Mouse (Mus musculus): Measurements from ENCODE around the gene Smco3. TPM values are rescaled to one million over a fixed set of nuclear protein-coding genes. Genes with fewer than 3 reads are reported as not detected.

Gene Smco3
- total and polyA plus RNA-seq, 3 experiments: 0.38 TPM; not detected in 2

DNA sequence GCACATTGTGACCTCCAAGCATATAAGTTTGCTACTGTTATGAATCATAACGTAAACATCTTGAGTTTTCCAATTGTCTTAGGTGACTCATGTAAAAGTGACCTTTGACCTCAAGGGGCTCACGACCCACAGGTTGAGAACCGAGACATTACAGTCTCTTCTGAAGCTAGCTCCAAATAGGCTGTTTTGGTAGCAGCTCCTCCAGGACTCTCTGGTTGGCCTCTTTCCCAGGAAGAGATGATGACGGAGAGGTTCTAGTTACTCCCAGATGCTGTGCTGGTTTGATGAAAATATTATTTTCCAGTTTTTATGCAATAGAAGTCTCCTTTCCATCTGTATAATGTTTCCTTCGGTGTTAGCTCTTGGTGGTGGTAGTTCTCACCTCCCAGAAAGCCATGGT, 33.7 kb upstream of the Smco3 start:
- no peak for ATAC-seq (ENCODE audit: extremely low read depth, insufficient number of reproducible peaks, low FRiP score, poor library complexity, severe bottlenecking)

DNA sequence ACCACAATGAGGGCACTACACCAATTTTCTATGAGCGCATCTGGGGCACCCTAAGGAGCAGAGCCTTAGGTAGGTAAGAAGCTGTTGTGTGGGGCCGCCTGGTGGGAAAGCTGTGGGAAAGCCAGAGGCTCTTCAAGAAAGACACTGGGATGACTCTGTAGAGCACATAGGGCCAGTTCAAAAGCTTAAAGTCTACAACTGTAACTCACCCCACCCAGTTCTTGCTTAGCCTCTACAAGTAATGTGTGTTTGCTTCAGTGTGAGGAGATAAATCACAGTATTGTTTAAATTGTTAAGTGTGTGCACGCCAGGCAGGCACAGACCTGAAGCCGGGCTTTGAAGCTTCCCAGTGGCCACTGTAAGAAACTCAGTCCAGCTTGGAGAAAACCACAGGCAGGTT, 30.9 kb upstream of the Smco3 start:
- Histone ChIP-seq H3K9me3 (replicated peaks) (no peaks in the 10 kb centered on the region), H3K36me3 (replicated peaks) (no peaks in the 10 kb centered on the region), H3K27me3 (ENCODE audit: insufficient read depth, low read length) (peaks cover 18% of the 10 kb centered on the region), H3K4me1 (ENCODE audit: insufficient read depth, low read depth, low read length) (peaks cover 2% of the 10 kb centered on the region), H3K4me3 (ENCODE audit: low read depth, low read length) (no peak overlapping the region)
- DNase-seq (ENCODE audit: low spot score) (no peak), ATAC-seq (ENCODE audit: extremely low read depth, insufficient number of reproducible peaks, low FRiP score, poor library complexity, severe bottlenecking) (no peak)
- TF ChIP-seq TAL1 (conservative IDR thresholded peaks at IDR 0.05; ENCODE audit: low read depth, low read length) (no peak), CTCF (IDR thresholded peaks at IDR 0.05; ENCODE audit: low read depth, low read length) (no peak), GATA2 (IDR thresholded peaks at IDR 0.05; ENCODE audit: borderline replicate concordance, low read depth, low read length) (no peak), GATA1 (IDR thresholded peaks at IDR 0.05; ENCODE audit: borderline replicate concordance, low read length) (no peak), POLR2AphosphoS5 (IDR thresholded peaks at IDR 0.05; ENCODE audit: insufficient replicate concordance, low read depth, low read length) (no peak)

More for the DNA sequence above, 33.7 kb upstream of the Smco3 start:
- no peak for DNase-seq (ENCODE audit: low spot score)
- H3K27me3 ChIP-seq (ENCODE audit: insufficient read depth, low read length): peaks cover 22% of the 10 kb centered on the region
- H3K36me3 ChIP-seq (replicated peaks): no peaks in the 10 kb centered on the region
- H3K4me1 ChIP-seq (ENCODE audit: insufficient read depth, low read depth, low read length): no peaks in the 10 kb centered on the region
- TF ChIP-seq CTCF (IDR thresholded peaks at IDR 0.05; ENCODE audit: low read depth, low read length): no peak
- TF ChIP-seq GATA1 (IDR thresholded peaks at IDR 0.05; ENCODE audit: borderline replicate concordance, low read length): no peak
- no peak overlapping the region for H3K4me3 ChIP-seq (ENCODE audit: low read depth, low read length)
- H3K9me3 ChIP-seq (replicated peaks): no peaks in the 10 kb centered on the region

DNA sequence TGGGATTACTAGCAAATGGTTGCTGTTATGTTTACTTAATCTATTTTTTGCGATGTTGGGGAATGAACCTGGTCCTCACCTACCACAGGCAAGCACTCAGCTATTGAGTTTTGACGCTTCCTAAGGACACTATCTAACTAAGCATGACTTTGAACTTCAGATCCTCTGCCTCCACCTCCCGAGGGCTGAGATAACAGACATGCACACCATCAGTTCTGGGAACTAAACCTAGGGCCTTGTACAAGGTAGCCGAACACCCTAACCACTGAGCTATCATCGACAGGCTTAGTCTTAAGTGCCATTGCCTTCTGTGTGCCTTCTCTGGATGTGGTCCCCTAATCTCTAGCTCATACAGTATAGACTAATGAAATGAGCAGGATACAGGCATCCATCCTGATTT, 30.1 kb upstream of the Smco3 start:
- TF ChIP-seq TAL1 (conservative IDR thresholded peaks at IDR 0.05; ENCODE audit: low read depth, low read length) (no peak), GATA2 (IDR thresholded peaks at IDR 0.05; ENCODE audit: borderline replicate concordance, low read depth, low read length) (no peak), POLR2AphosphoS5 (IDR thresholded peaks at IDR 0.05; ENCODE audit: insufficient replicate concordance, low read depth, low read length) (no peak), GATA1 (IDR thresholded peaks at IDR 0.05; ENCODE audit: borderline replicate concordance, low read length) (no peak), CTCF (IDR thresholded peaks at IDR 0.05; ENCODE audit: low read depth, low read length) (no peak)
- Histone ChIP-seq H3K4me1 (ENCODE audit: insufficient read depth, low read depth, low read length) (peaks cover 10% of the 10 kb centered on the region), H3K27me3 (ENCODE audit: insufficient read depth, low read length) (peaks cover 18% of the 10 kb centered on the region), H3K36me3 (replicated peaks) (no peaks in the 10 kb centered on the region), H3K4me3 (ENCODE audit: low read depth, low read length) (no peak overlapping the region), H3K9me3 (replicated peaks) (no peaks in the 10 kb centered on the region)
- DNase-seq (ENCODE audit: low spot score) (no peak), ATAC-seq (ENCODE audit: extremely low read depth, insufficient number of reproducible peaks, low FRiP score, poor library complexity, severe bottlenecking) (no peak)

DNA sequence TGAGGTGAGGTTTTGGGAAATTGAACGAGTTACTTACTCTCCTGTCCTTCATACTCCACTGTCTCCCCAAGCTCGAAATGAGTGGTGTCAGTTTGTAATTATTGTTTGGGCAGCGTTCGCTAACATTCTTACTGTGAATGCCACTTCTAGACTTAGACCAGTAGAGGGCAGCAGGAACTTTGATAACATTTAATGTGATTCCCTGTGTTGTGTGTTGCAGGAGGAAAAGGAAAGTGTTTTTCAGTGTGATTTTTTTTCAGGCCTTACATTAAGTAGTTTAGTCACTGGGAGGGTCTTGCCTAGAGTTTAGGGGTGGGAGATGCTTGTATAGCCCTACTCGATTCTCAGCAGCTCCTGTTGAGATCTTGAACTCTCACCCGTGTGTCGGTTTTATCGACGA, 25.8 kb upstream of the Smco3 start:
- TF ChIP-seq GATA1 (IDR thresholded peaks at IDR 0.05; ENCODE audit: borderline replicate concordance, low read length): no peak
- TF ChIP-seq CTCF (IDR thresholded peaks at IDR 0.05; ENCODE audit: low read depth, low read length): peak; percentile 35; the same call in 1 of the 2 replicates
- H3K27me3 ChIP-seq (ENCODE audit: insufficient read depth, low read length): peaks cover 15% of the 10 kb centered on the region
- no peak overlapping the region for H3K4me3 ChIP-seq (ENCODE audit: low read depth, low read length)
- DNase-seq (ENCODE audit: low spot score) (peak; percentile 29), ATAC-seq (ENCODE audit: extremely low read depth, insufficient number of reproducible peaks, low FRiP score, poor library complexity, severe bottlenecking) (no peak)
- no peaks in the 10 kb centered on the region for H3K9me3 ChIP-seq (replicated peaks)
- H3K36me3 ChIP-seq (replicated peaks): no peaks in the 10 kb centered on the region
- H3K4me1 ChIP-seq (ENCODE audit: insufficient read depth, low read depth, low read length): peaks cover 40% of the 10 kb centered on the region

DNA sequence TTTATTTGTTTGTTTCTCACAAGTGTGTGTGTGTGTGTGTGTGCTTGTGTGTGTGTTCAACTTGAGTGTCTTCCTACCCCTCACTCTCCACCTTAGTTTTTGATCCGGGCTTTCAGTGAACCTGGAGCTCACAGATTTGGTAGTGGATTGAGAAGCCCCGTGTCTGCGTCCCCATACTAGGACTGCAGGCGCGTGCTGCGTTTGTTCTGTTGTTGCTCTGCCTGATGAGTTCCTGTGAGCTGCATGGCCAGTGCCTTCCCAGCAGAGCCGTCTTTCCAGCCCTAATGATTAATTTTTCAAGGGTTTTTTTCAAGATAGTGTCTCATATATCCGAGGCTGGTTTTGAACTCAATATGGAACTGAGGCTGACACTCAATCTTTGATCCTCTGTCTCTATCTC, 23.2 kb upstream of the Smco3 start:
- H3K9me3 ChIP-seq (replicated peaks): no peaks in the 10 kb centered on the region
- peaks cover 64% of the 10 kb centered on the region for H3K4me1 ChIP-seq (ENCODE audit: insufficient read depth, low read depth, low read length)
- DNase-seq (ENCODE audit: low spot score) (no peak), ATAC-seq (ENCODE audit: extremely low read depth, insufficient number of reproducible peaks, low FRiP score, poor library complexity, severe bottlenecking) (no peak)
- peak overlapping the region; percentile 72; the same call in 1 of the 2 replicates for H3K4me3 ChIP-seq (ENCODE audit: low read depth, low read length)
- H3K27me3 ChIP-seq (ENCODE audit: insufficient read depth, low read length): no peaks in the 10 kb centered on the region
- TF ChIP-seq CTCF (IDR thresholded peaks at IDR 0.05; ENCODE audit: low read depth, low read length) (no peak), GATA2 (IDR thresholded peaks at IDR 0.05; ENCODE audit: borderline replicate concordance, low read depth, low read length) (no peak), GATA1 (IDR thresholded peaks at IDR 0.05; ENCODE audit: borderline replicate concordance, low read length) (no peak), TAL1 (conservative IDR thresholded peaks at IDR 0.05; ENCODE audit: low read depth, low read length) (no peak), POLR2AphosphoS5 (IDR thresholded peaks at IDR 0.05; ENCODE audit: insufficient replicate concordance, low read depth, low read length) (no peak)
- H3K36me3 ChIP-seq (replicated peaks): peaks cover 10% of the 10 kb centered on the region

DNA sequence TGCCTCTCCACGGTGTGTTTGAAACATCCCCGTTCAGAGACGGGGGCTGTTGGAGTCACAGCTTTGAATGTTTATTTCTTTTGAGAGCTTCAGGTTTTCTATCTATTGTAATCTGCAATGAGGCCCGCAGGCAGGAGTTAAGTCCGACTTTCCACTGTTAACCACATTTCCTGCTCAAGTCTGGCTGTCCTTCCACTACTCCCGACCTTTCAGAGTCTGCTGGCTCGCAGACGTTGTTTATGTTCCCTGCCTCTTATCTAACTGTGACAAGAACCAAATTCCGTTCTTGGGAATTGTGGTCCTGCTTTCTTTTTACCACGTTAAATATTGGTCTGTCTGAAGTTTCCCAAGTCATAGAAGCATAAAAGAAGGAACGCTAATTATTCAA, 22.6 kb upstream of the Smco3 start:
- H3K27me3 ChIP-seq (ENCODE audit: insufficient read depth, low read length): no peaks in the 10 kb centered on the region
- H3K4me3 ChIP-seq (ENCODE audit: low read depth, low read length): peak overlapping the region; percentile 72
- DNase-seq (ENCODE audit: low spot score): no peak
- H3K36me3 ChIP-seq (replicated peaks): peaks cover 11% of the 10 kb centered on the region
- peaks cover 65% of the 10 kb centered on the region for H3K4me1 ChIP-seq (ENCODE audit: insufficient read depth, low read depth, low read length)
- no peak; the same call in 1 of the 2 replicates for ATAC-seq (ENCODE audit: extremely low read depth, insufficient number of reproducible peaks, low FRiP score, poor library complexity, severe bottlenecking)
- H3K9me3 ChIP-seq (replicated peaks): no peaks in the 10 kb centered on the region
- no peak for TF ChIP-seq POLR2AphosphoS5 (IDR thresholded peaks at IDR 0.05; ENCODE audit: insufficient replicate concordance, low read depth, low read length)
- no peak for TF ChIP-seq GATA1 (IDR thresholded peaks at IDR 0.05; ENCODE audit: borderline replicate concordance, low read length)
- TF ChIP-seq TAL1 (conservative IDR thresholded peaks at IDR 0.05; ENCODE audit: low read depth, low read length): no peak
- no peak for TF ChIP-seq CTCF (IDR thresholded peaks at IDR 0.05; ENCODE audit: low read depth, low read length)
- TF ChIP-seq GATA2 (IDR thresholded peaks at IDR 0.05; ENCODE audit: borderline replicate concordance, low read depth, low read length): no peak

All from G1E (cell line).